Mouse (Mus musculus): Measurements from ENCODE around the gene H13.

DNA sequence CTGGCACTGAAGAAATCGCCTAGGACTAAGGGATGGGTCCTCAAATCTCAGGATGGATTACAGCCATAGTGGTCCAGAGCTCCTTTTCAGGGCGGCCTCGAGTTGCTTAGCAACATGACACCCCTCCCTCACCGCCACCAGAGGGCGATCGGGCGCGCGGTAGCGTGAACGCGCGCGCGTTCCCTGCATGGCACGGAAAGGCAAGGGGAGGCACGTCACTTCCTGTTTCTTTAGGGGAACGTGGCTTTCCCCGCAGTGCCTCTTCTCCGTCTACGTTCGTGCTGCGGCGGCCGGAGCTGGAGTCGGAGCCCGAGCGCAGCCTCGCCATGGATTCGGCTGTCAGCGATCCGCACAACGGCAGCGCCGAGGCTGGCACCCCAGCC is at the start of gene H13:
- TF ChIP-seq CTCF (IDR thresholded peaks at IDR 0.05; ENCODE audit: control insufficient read depth, insufficient read depth, low read length), result peak; percentile 99
- TF ChIP-seq POLR2A (IDR thresholded peaks at IDR 0.05; ENCODE audit: borderline replicate concordance, control insufficient read depth, low read depth, low read length), result peak; percentile 92
